Mouse (Mus musculus) left cerebral cortex, postnatal 25 days (tissue): Measurements from ENCODE around the gene Ntsr1. TPM values are rescaled to one million over a fixed set of nuclear protein-coding genes. Genes with fewer than 3 reads are reported as not detected.

Experiments
- DNase-seq, 2 experiments: peaks; one replicate each; pipeline ENCODE4 v3.0.0; 2022; ENCODE audit warnings: low spot score in 2 of 2, mixed read lengths in 1 of 2
- intact Hi-C: fragments of 180-260 bp; cut with DNase I; formaldehyde crosslinking; loops from one replicate; pipeline ENCODE4 v1.15.1; 2025
- total RNA-seq, 2 experiments: library from RNA; stranded (reverse); gene quantifications; 2 replicates each; pipeline ENCODE4 v1.2.3; 2021

The Ntsr1 gene
- total RNA-seq, 2 experiments from 2014 or later = 7.1 to 9.2 TPM

- intact Hi-C loops = no loop called here
- DNase-seq = peak in 1 of 2 experiments; percentile 38
These were observed 47.8 kb downstream of the Ntsr1 start for GRCm38 (mm10) chr2:180547384-180548106.

GRCm38 (mm10) chr2:180552340-180552739 lies 52.6 kb downstream of the Ntsr1 start:
- peak in 1 of 2 experiments; percentile 35 for DNase-seq
- intact Hi-C loops = no loop called here

- intact Hi-C loops = loop anchor here (2.0 kb wide), 1 partner anchor 82 kb away; no protein-coding TSS in a partner anchor
- DNase-seq = peak in 1 of 2 experiments; percentile 24
These were observed 55.4 kb downstream of the Ntsr1 start for GRCm38 (mm10) chr2:180555219-180555618.

- no peak for DNase-seq
- intact Hi-C loops = no loop called here
These were observed 56.7 kb downstream of the Ntsr1 start for GRCm38 (mm10) chr2:180556470-180556869.

GRCm38 (mm10) chr2:180560245-180560644 lies 60.5 kb downstream of the Ntsr1 start:
- intact Hi-C loops = loop anchor here (5.0 kb wide), 1 partner anchor 187 kb away; no protein-coding TSS in a partner anchor
- no peak for DNase-seq

- DNase-seq = no peak
- intact Hi-C loops = loop anchor here (5.0 kb wide), 1 partner anchor 185 kb away; no protein-coding TSS in a partner anchor
These were observed 62.4 kb downstream of the Ntsr1 start for GRCm38 (mm10) chr2:180562146-180562545.

- intact Hi-C loops = loop anchor here (5.0 kb wide), 1 partner anchor 184 kb away; no protein-coding TSS in a partner anchor
- DNase-seq = no peak
These were observed 63.5 kb downstream of the Ntsr1 start for GRCm38 (mm10) chr2:180563296-180563695.

GRCm38 (mm10) chr2:180563841-180564240 lies 64.1 kb downstream of the Ntsr1 start:
- DNase-seq = no peak
- intact Hi-C loops = loop anchor here (5.0 kb wide), 1 partner anchor 183 kb away; no protein-coding TSS in a partner anchor

- no peak for DNase-seq
- intact Hi-C loops = no loop called here
These were observed 66.6 kb downstream of the Ntsr1 start for GRCm38 (mm10) chr2:180566240-180566913.

GRCm38 (mm10) chr2:180569028-180569643 lies 69.4 kb downstream of the Ntsr1 start:
- no peak for DNase-seq
- intact Hi-C loops = no loop called here

- intact Hi-C loops = loop anchor here (5.0 kb wide), 1 partner anchor 224 kb away; no protein-coding TSS in a partner anchor
- DNase-seq = no peak
These were observed 76.7 kb downstream of the Ntsr1 start for GRCm38 (mm10) chr2:180576482-180576881.

GRCm38 (mm10) chr2:180578686-180579085 lies 78.9 kb downstream of the Ntsr1 start:
- DNase-seq = peak; percentile 69 to 77
- intact Hi-C loops = loop anchor here (1.0 to 5.0 kb wide), 3 partner anchors 105 to 304 kb away; no protein-coding TSS in a partner anchor

- intact Hi-C loops = no loop called here
- DNase-seq = no peak
These were observed 81.2 kb downstream of the Ntsr1 start, which contains the start of gene Mrgbp for GRCm38 (mm10) chr2:180581002-180581401. TSS of gene Mrgbp (plus strand) at chr2:180581304.

- intact Hi-C loops = loop anchor here (1.0 kb wide), 2 partner anchors 163 to 197 kb away; no protein-coding TSS in a partner anchor
- DNase-seq = peak; percentile 98
These were observed 82.8 kb downstream of the Ntsr1 start for GRCm38 (mm10) chr2:180582481-180583153.

- intact Hi-C loops = no loop called here
- no peak for DNase-seq
These were observed 83.4 kb downstream of the Ntsr1 start for GRCm38 (mm10) chr2:180583154-180583507.

GRCm38 (mm10) chr2:180588736-180589122 lies 89.0 kb downstream of the Ntsr1 start:
- intact Hi-C loops = loop anchor here (5.0 kb wide), 1 partner anchor 59 kb away; no protein-coding TSS in a partner anchor
- no peak for DNase-seq

- intact Hi-C loops = loop anchor here (5.0 kb wide), 1 partner anchor 58 kb away; no protein-coding TSS in a partner anchor
- peak; percentile 83 to 84 for DNase-seq
These were observed 89.5 kb downstream of the Ntsr1 start, which contains the start of gene Ogfr for GRCm38 (mm10) chr2:180589123-180589831. TSS of gene Ogfr (plus strand) at chr2:180589245.
